Mouse (Mus musculus): ENCODE results near the gene Cpeb3.

DNA sequence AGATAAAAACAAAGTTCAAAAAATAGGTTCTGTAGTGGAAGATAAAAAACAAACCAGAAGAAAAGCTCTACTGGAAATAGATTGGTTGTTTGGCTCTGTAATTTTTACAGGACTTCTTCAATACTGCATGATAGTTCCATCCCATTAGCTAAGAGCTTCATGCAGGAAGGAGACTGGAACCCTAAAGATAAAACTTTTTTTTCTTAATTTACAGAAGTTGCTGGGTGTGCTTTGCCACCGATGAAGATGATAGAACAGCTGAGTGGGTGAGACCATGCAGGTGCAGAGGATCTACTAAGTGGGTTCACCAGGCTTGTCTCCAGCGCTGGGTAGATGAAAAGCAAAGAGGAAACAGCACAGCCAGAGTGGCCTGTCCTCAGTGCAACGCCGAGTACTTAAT, 2.1 kb upstream of the Cpeb3 start:
- TF ChIP-seq POLR2A (IDR thresholded peaks at IDR 0.05; ENCODE audit: low read depth, low read length) (no peak), CTCF (IDR thresholded peaks at IDR 0.05; ENCODE audit: borderline replicate concordance, insufficient read depth, low read length) (no peak)
